Mouse (Mus musculus): ENCODE results near the gene Rc3h2.

Gene Rc3h2

GRCm38 (mm10) chr2:37422306-37423304, at the start of gene Rc3h2:
Gene Rc3h2, minus strand, starts transcription at chr2:37422903.
- in situ Hi-C loops (cut with MboI, MseI): no loop called here

DNA sequence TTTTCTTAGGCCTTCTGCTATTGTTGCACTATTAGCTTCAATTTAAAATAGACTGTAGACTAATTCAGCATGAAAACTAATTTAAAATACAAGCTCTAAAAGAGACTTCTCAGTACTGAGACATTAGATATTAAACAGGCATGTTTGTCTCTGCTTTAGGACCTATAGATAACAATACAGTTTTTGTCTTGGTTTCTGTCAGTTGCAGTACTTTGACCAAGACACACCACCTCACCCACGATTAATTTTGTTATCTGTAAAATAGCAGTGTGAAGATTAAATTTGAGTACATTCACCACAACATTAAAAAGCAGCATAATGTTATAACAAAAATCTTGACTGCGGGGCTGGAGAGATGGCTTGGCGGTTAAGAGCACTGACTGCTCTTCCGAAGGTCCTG, 43.6 kb upstream of the Rc3h2 start:
- in situ Hi-C loops (cut with MboI, MseI): no loop called here

- in situ Hi-C loops (cut with MboI, MseI): no loop called here
Measured at GRCm38 (mm10) chr2:37460707-37461106, 38.0 kb upstream of the Rc3h2 start.

DNA sequence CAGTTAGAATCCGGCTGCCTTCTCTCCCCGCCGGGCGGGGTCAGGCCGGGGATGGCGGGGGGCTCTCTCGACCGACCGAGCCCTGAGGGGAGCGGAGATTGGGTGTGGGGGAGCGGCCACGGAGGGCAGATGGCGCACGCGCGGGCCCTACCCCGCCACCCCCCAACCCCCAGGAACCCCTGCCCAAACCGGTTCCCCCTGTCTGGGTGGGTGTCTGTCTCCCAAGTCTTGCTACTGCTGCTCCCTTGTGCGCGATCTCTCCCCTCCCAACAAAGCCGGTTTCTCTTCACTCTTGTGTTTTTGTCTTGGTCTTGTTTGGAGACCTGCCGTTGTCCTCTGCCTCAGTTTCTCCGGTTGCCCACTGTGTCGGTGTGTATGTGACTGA, 29.7 kb upstream of the Rc3h2 start:
- in situ Hi-C loops (cut with MboI, MseI): no loop called here

GRCm38 (mm10) chr2:37451667-37452375, 29.1 kb upstream of the Rc3h2 start:
- in situ Hi-C loops (cut with MboI, MseI): no loop called here

- in situ Hi-C loops (cut with MboI, MseI): no loop called here
Measured at GRCm38 (mm10) chr2:37442611-37443591, 20.2 kb upstream of the Rc3h2 start, which contains the start of the genes Zbtb26, Zbtb6 and Rabgap1. Gene Zbtb26, minus strand, starts transcription at chr2:37443135. Gene Zbtb6, minus strand, starts transcription at chr2:37443171. Gene Rabgap1, plus strand, starts transcription at chr2:37443279.

DNA sequence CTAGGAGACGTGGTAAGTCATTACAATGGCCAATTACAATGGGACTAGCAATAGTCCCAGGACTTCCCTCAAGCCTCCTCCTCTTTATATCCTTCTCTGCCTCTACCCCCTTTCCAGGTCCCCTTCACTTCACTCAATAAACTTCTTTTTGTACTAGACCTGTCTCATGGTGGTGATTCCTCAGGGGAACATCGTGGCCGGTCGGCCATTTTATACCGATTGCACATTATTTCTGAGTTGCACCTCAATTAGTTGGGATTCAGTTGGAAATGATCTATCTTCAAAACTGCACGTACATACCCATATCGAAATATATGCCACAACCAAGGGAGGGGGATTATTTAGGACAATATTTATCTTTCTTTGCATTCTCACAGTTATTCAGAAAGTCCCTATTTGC, 8.9 kb upstream of the Rc3h2 start:
- in situ Hi-C loops (cut with MboI, MseI): no loop called here

- in situ Hi-C loops (cut with MboI, MseI): no loop called here
Measured at GRCm38 (mm10) chr2:37430593-37431464, 8.1 kb upstream of the Rc3h2 start.

DNA sequence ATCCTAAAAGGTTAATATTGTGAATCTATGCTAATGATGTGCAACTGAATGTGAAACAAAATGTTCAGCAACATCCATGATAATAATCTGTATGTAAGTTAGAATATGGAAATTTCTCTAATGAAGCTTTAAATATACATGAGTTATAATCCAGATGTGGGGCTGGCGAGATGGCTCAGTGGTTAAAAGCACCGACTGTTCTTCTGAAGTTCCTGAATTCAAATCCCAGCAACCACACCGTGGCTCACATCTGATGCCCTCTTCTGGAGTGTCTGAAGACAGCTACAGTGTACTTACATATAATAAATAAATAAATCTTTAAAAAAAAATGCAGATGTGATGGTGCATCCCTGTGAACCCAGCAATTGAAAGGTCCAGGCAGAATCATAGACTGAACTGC, 968 bp upstream of the Rc3h2 start:
- in situ Hi-C loops (cut with MboI, MseI): no loop called here

GRCm38 (mm10) chr2:37421903-37422302, 800 bp downstream of the Rc3h2 start:
- in situ Hi-C loops (cut with MboI, MseI): no loop called here

DNA sequence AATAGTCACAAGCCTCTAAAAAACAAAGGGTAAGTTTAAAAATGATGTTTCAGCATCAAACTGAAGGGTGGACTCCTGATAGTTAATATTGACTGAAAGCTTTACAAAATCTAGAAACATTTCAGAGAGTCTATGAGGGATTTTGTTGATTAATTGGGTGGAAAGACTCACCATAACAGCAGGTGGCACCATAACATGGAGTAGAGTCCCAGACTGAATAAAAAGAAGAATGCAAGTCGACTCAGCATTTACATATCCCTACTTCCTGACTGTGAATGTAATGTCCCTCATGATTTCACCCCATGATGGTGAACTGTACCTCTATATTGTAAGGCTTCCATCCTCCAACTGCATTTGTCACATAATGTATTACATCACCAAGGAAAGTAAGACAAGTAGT, 27.2 kb downstream of the Rc3h2 start:
- in situ Hi-C loops (cut with MboI, MseI): no loop called here

- in situ Hi-C loops (cut with MboI, MseI): no loop called here
Measured at GRCm38 (mm10) chr2:37382921-37383320, 39.8 kb downstream of the Rc3h2 start.

DNA sequence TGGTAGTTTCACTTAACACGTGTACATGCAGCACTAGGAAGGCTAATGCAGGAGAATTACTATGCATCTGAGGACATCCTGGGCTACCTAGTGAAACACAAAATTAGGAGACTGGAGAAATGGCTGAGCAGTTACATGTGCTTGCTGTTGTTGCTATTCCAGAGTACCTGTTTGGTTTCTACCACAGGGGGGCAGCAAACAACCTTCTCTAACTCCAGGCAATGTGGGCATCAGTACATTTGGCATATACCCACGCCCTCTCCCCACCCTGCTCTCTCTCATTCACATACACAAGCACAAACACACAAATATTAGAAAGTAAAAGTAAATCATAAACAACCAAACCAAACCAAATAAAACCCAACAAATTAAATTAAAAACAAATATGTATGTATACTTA, 42.5 kb downstream of the Rc3h2 start:
- in situ Hi-C loops (cut with MboI, MseI): no loop called here

DNA sequence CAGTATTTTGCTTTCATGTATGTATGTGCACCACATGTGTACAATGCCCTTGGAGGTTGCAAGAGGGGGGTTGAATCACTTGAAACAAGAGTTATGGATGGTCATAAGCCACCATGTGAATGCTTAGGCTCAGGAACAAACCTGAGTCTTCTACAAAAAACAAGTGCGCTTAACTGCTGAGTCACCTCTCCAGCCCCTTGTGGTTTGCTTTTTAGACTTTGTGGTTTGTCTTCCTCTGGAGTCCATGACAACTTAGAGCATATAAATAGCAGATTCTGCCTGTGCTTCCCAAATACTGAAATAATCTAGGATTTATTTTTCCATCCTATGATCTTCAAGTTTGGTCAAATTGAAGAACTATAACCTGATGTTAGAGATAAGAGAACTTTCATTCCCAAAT, 46.7 kb downstream of the Rc3h2 start:
- in situ Hi-C loops (cut with MboI, MseI): no loop called here

DNA sequence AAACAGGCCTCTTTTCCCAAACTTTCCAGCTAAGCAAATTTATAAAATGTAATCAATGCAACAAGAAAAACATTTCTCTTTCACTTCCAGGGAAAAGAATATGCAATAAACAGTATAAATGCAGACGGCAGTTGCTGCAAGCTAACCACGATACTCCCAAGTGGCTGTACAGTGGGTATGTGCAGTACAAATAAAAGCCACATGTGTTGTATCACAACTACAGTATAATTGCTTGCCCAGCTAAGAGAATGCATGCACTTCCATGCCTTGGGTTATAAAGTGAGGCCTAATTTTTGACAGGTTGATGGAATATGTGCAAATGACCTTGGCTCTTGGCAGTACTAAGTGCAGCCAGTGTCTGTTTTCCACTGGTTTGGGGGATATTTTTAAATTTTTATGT, 52.1 kb downstream of the Rc3h2 start:
- in situ Hi-C loops (cut with MboI, MseI): loop anchor here (25.0 kb wide), 1 partner anchor 1358 kb away; no protein-coding TSS in a partner anchor

DNA sequence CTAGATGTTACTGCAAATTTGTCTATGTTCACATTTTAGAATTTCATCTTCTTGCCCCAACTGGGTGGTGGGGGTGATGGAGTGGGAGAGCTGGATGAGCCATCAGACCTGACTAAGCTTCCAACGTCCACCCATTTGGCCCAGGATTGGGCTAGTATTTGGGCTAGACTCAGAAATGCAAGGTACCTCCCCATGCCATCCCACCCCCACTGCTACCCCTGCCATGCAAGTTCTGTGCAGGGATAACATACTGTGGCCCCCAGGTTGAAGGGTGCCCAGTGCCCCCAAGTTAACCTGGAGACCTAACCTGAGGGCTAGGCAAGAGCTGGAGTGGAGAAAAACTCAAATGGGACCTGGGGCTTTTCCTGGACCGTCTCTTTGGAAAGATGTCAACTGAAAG, 62.8 kb downstream of the Rc3h2 start:
- in situ Hi-C loops (cut with MboI, MseI): loop anchor here (25.0 kb wide), 1 partner anchor 1348 kb away; no protein-coding TSS in a partner anchor

DNA sequence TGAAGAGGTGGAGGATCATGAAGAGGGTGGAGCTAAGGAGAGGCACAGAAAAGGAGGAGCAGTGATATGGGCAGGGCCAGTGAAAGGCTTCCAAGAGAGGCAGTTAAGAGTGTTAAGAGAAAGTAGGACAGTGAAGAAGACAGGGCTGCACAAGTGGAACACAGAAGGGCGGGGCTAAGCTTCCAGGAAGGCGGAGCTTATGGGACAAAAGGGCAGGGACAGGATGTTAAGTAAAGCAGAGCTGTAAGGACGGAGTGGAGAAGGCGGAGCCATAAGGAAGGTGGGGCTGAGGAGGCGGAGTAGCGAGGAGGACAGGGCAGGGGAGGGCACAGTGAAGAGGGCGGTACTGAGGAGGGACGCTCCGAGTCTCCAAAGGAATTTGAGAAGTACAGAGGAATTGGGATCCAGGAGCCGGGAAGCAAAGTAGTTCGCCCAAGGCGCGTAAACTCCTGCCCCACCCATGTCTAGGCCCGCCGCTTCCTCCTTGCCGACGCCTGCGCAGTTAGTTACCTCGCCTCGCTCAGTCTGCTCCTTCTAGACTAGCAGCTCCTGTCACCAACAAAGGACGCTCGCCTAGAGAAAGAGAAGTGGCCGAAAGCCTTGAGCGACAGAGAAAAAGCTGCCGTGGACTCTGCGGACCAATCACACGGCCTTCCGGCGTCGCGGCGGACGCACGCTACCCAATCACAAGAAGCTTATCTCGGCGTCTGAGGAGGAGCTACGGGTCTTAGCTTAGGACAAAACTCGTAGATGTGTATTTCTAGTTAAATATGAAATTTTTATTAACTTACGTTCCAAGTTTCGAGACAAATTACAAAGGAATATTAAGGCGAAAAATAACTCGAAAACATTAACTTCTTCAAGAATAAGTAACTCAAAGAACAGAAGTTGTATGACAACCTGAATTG, 63.8 kb downstream of the Rc3h2 start, which contains the start of gene Pdcl:
Gene Pdcl (minus strand): TSS at position 700 of the 908 bp plus-strand sequence.
- in situ Hi-C loops (cut with MboI, MseI): loop anchor here (25.0 kb wide), 1 partner anchor 1347 kb away; no protein-coding TSS in a partner anchor

GRCm38 (mm10) chr2:37355571-37355970, 67.1 kb downstream of the Rc3h2 start:
- in situ Hi-C loops (cut with MboI, MseI): loop anchor here (25.0 kb wide), 1 partner anchor 1343 kb away; no protein-coding TSS in a partner anchor

DNA sequence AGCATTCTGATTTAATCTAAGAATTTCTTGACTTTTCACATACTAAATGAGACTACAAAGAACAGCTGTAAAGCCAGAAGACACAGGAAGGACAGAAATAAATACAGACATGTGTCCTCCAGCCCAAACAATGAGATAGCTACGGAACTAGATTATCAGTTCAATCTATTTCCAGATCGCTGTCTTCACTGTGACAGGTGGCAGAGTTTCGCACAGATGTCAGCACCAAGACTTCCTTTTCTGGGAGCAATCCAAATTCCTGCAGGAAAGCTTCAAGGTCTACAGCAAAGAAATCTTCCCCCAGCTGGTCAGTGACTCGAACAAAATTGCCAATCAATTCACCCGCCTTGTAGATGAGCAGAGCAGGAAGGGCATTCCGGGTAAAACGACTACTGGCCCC, 71.0 kb downstream of the Rc3h2 start:
- in situ Hi-C loops (cut with MboI, MseI): loop anchor here (25.0 kb wide), 1 partner anchor 1339 kb away; no protein-coding TSS in a partner anchor

Data from T-helper 2 cell (primary cell).